ENCODE assay signal across 8 mouse cellular contexts in genomic region chr4:117835531-117836111, GRCm38 (mm10). TPM values are rescaled to one million over a fixed set of nuclear protein-coding genes. Genes with fewer than 3 reads are reported as not detected.
DNase-seq lines count a peak whose midpoint lies in the region; ATAC-seq lines count a peak whose summit lies in the region.

No protein-coding gene starts in this region.

- under 1% methylated on average over 60 of the region's 60 CpGs for WGBS in heart, embryonic 12.5 days
- 0% methylated on average over 60 of the region's 60 CpGs for WGBS in hindbrain, embryonic 13.5 days

- peak overlapping the region; percentile 87 for H3K27ac ChIP-seq in heart, embryonic 12.5 days (ENCODE audit: poor library complexity, severe bottlenecking)
- H3K27ac ChIP-seq in hindbrain, embryonic 13.5 days: peak overlapping the region; percentile 91

- peak overlapping the region; percentile 89 for H3K4me2 ChIP-seq in heart, embryonic 12.5 days
- H3K4me2 ChIP-seq in hindbrain, embryonic 13.5 days: peak overlapping the region; percentile 88

- peaks cover 18% of the 10 kb centered on the region for H3K4me1 ChIP-seq in heart, embryonic 12.5 days (replicated peaks)
- H3K4me1 ChIP-seq in hindbrain, embryonic 13.5 days (replicated peaks): peaks cover 12% of the 10 kb centered on the region

- H3K9me3 ChIP-seq in heart, embryonic 12.5 days (replicated peaks): no peaks in the 10 kb centered on the region
- no peaks in the 10 kb centered on the region for H3K9me3 ChIP-seq in hindbrain, embryonic 13.5 days

- H3K36me3 ChIP-seq in heart, embryonic 12.5 days: no peaks in the 10 kb centered on the region
- no peaks in the 10 kb centered on the region for H3K36me3 ChIP-seq in hindbrain, embryonic 13.5 days

- H3K27me3 ChIP-seq in heart, embryonic 12.5 days (replicated peaks): no peaks in the 10 kb centered on the region
- H3K27me3 ChIP-seq in hindbrain, embryonic 13.5 days: peaks cover 22% of the 10 kb centered on the region; the same call in 1 of the 2 replicates

- H3K4me3 ChIP-seq in heart, embryonic 12.5 days: peak overlapping the region; percentile 76
- peak overlapping the region; percentile 58 for H3K4me3 ChIP-seq in hindbrain, embryonic 13.5 days

- intact Hi-C loops in left cerebral cortex, postnatal 25 days (cut with DNase I): loop anchor here (2.0 kb wide), 1 partner anchor 27 kb away; no protein-coding TSS in a partner anchor

- peak; percentile 46 for ATAC-seq in heart, embryonic 12.5 days (ENCODE audit: insufficient number of reproducible peaks, low FRiP score)
- peak; percentile 38 for ATAC-seq in erythroblast, adult 5-6 weeks (replicated peaks; ENCODE audit: low FRiP score, poor library complexity, severe bottlenecking)
- peak; percentile 52 for ATAC-seq in hindbrain, embryonic 13.5 days (ENCODE audit: low FRiP score)

- H3K9ac ChIP-seq in heart, embryonic 12.5 days: peak overlapping the region; percentile 88
- peak overlapping the region; percentile 86 for H3K9ac ChIP-seq in hindbrain, embryonic 13.5 days

- no peak for DNase-seq in heart, adult 8-10 months (ENCODE audit: low spot score)
- peak; percentile 65 for DNase-seq in adrenal gland, postnatal 10 days
- peak; percentile 71 to 80 for DNase-seq in left cerebral cortex, postnatal 25 days (ENCODE audit: low spot score in 2 of 2)
- peak; percentile 39 for DNase-seq in mesoderm, embryonic 11.5 days (ENCODE audit: low read depth, low spot score)
- DNase-seq in spleen, postnatal 14 days (ENCODE audit: low spot score in 2 of 2): peak; percentile 66 to 68

RNA-seq across cellular contexts. Expression of gene Slc6a9, which starts 1.3 kb away (rescaled TPM):
- polyA plus RNA-seq in heart, embryonic 12.5 days (2016; fragmentation: Nextera tagmentation; extraction: Ambion mirVana): 10.3 and 10.8 TPM in 2 replicates
- 1 to 10 TPM; 1.7 to 2.3 (median 2.2) TPM for total RNA-seq in heart, adult 8-10 months (2022)
- total RNA-seq in adrenal gland, postnatal 10 days (2021): 1 to 10 TPM; 8.6 to 9.2 TPM
- 161 and 176 TPM in 2 replicates for total RNA-seq in erythroblast, adult 5-6 weeks (2015; ENCODE audit: low replicate concordance)
- 245 and 274 TPM in 2 replicates for total RNA-seq in erythroblast, adult 5-6 weeks (2017; ENCODE audit: low replicate concordance)
- polyA plus RNA-seq in hindbrain, embryonic 13.5 days (2015; fragmentation: Nextera tagmentation; extraction: Ambion mirVana): 22.8 and 27.7 TPM in 2 replicates
- 10 to 100 TPM; 31.7 to 40.9 TPM for total RNA-seq in left cerebral cortex, postnatal 25 days (2021)

RNA-seq across cellular contexts. Expression of gene Ccdc24, which starts 36.7 kb away (rescaled TPM):
- polyA plus RNA-seq in heart, embryonic 12.5 days (2016; fragmentation: Nextera tagmentation; extraction: Ambion mirVana): 0.74 and 0.91 TPM in 2 replicates
- total RNA-seq in heart, adult 8-10 months (2022): under 1 TPM in 2 of 4 experiments, not detected in 2; 0.25 to 0.50 TPM
- total RNA-seq in adrenal gland, postnatal 10 days (2021): under 1 TPM; 0.64 to 0.78 TPM
- total RNA-seq in erythroblast, adult 5-6 weeks (2015; ENCODE audit: low replicate concordance): not detected in 2 replicates
- total RNA-seq in erythroblast, adult 5-6 weeks (2017; ENCODE audit: low replicate concordance): 0.43 and 5.3 TPM in 2 replicates
- polyA plus RNA-seq in hindbrain, embryonic 13.5 days (2015; fragmentation: Nextera tagmentation; extraction: Ambion mirVana): 1.6 and 2.8 TPM in 2 replicates
- total RNA-seq in left cerebral cortex, postnatal 25 days (2021): 1 to 10 TPM; 1.3 to 1.4 TPM

RNA-seq across cellular contexts. Expression of gene B4galt2, which starts 47.7 kb away (rescaled TPM):
- polyA plus RNA-seq in heart, embryonic 12.5 days (2016; fragmentation: Nextera tagmentation; extraction: Ambion mirVana): 18.3 and 19.4 TPM in 2 replicates
- total RNA-seq in heart, adult 8-10 months (2022): 1 to 10 TPM; 4.2 to 5.1 (median 4.4) TPM
- 10 to 100 TPM; 14.2 to 17.7 TPM for total RNA-seq in adrenal gland, postnatal 10 days (2021)
- 0.19 TPM in 1 of 2 replicates, not detected in the other for total RNA-seq in erythroblast, adult 5-6 weeks (2015; ENCODE audit: low replicate concordance)
- total RNA-seq in erythroblast, adult 5-6 weeks (2017; ENCODE audit: low replicate concordance): 0.14 TPM in 1 of 2 replicates, not detected in the other
- 45.2 and 45.4 TPM in 2 replicates for polyA plus RNA-seq in hindbrain, embryonic 13.5 days (2015; fragmentation: Nextera tagmentation; extraction: Ambion mirVana)
- 100 to 1,000 TPM; 107 to 116 TPM for total RNA-seq in left cerebral cortex, postnatal 25 days (2021)

RNA-seq across cellular contexts. Expression of gene Atp6v0b, which starts 51.5 kb away (rescaled TPM):
- polyA plus RNA-seq in heart, embryonic 12.5 days (2016; fragmentation: Nextera tagmentation; extraction: Ambion mirVana): 183 and 196 TPM in 2 replicates
- total RNA-seq in heart, adult 8-10 months (2022): 100 to 1,000 TPM; 108 to 133 (median 121) TPM
- total RNA-seq in adrenal gland, postnatal 10 days (2021): 100 to 1,000 TPM; 145 to 149 TPM
- 214 and 246 TPM in 2 replicates for total RNA-seq in erythroblast, adult 5-6 weeks (2015; ENCODE audit: low replicate concordance)
- total RNA-seq in erythroblast, adult 5-6 weeks (2017; ENCODE audit: low replicate concordance): 60.4 and 72.2 TPM in 2 replicates
- 485 and 492 TPM in 2 replicates for polyA plus RNA-seq in hindbrain, embryonic 13.5 days (2015; fragmentation: Nextera tagmentation; extraction: Ambion mirVana)
- 100 to 1,000 TPM; 460 to 484 TPM for total RNA-seq in left cerebral cortex, postnatal 25 days (2021)

RNA-seq across cellular contexts. Expression of gene Dph2, which starts 56.2 kb away (rescaled TPM):
- polyA plus RNA-seq in heart, embryonic 12.5 days (2016; fragmentation: Nextera tagmentation; extraction: Ambion mirVana): 12.4 and 12.9 TPM in 2 replicates
- total RNA-seq in heart, adult 8-10 months (2022): 1 to 10 TPM; 3.4 to 4.1 (median 3.9) TPM
- total RNA-seq in adrenal gland, postnatal 10 days (2021): 1 to 10 TPM; 5.6 to 7.0 TPM
- 0.96 and 2.9 TPM in 2 replicates for total RNA-seq in erythroblast, adult 5-6 weeks (2015; ENCODE audit: low replicate concordance)
- total RNA-seq in erythroblast, adult 5-6 weeks (2017; ENCODE audit: low replicate concordance): 0.51 and 1.5 TPM in 2 replicates
- 24.0 and 24.8 TPM in 2 replicates for polyA plus RNA-seq in hindbrain, embryonic 13.5 days (2015; fragmentation: Nextera tagmentation; extraction: Ambion mirVana)
- total RNA-seq in left cerebral cortex, postnatal 25 days (2021): 10 to 100 TPM in 1 of 2 experiments, 1 to 10 TPM in 1; 9.6 to 10.5 TPM

Comparison
In these comparisons a context has a peak if more than half of its experiments do, and no peak if none do; other contexts are left out.
1. RNA of gene B4galt2, which starts 47.7 kb away (total RNA-seq): 107 to 116 TPM in left cerebral cortex, postnatal 25 days; 14.2 to 17.7 TPM in adrenal gland, postnatal 10 days, 4.2 to 5.1 TPM in heart, adult 8-10 months and 0.14 to 0.19 TPM in erythroblast, adult 5-6 weeks; every median in the first group is over 4 times any median in the second.
2. Peak in every context shown above with its lines, with median percentiles within 50 percentile points of each other: ATAC-seq.